In genomic region chr10:102158809-102159208, GRCm38 (mm10) we compare ENCODE assay signal across 8 mouse cellular contexts.
DNase-seq lines count a peak whose midpoint lies in the region; ATAC-seq lines count a peak whose summit lies in the region.

No protein-coding gene starts in this region.

- no peaks in the 10 kb centered on the region for H3K27me3 ChIP-seq in lung, embryonic 15.5 days
- H3K27me3 ChIP-seq in forebrain, embryonic 14.5 days (replicated peaks; ENCODE audit: control insufficient read depth, insufficient read depth, low read length) = no peaks in the 10 kb centered on the region
- H3K27me3 ChIP-seq in midbrain, embryonic 16.5 days (ENCODE audit: control insufficient read depth, insufficient read depth, low read depth, low read length) = no peaks in the 10 kb centered on the region

- no peak for DNase-seq in lung, postnatal 36 days
- DNase-seq in forebrain, embryonic 14.5 days (ENCODE audit: low spot score) = peak; percentile 67
- peak; percentile 4 for DNase-seq in layer of hippocampus, adult 9-10 months (ENCODE audit: low spot score)
- no peak for DNase-seq in urinary bladder, postnatal 10 days (ENCODE audit: low spot score)
- no peak for DNase-seq in lung, postnatal 4 days
- DNase-seq in urinary bladder, postnatal 14 days (ENCODE audit: low spot score) = no peak

- peak overlapping the region; percentile 3; the same call in 1 of the 2 replicates for H3K4me3 ChIP-seq in lung, embryonic 15.5 days
- peak overlapping the region; percentile 22 for H3K4me3 ChIP-seq in forebrain, embryonic 14.5 days (ENCODE audit: low read depth, low read length)
- H3K4me3 ChIP-seq in midbrain, embryonic 16.5 days (ENCODE audit: low read depth, low read length) = peak overlapping the region; percentile 36

- no peak overlapping the region for H3K27ac ChIP-seq in lung, embryonic 15.5 days
- H3K27ac ChIP-seq in forebrain, embryonic 14.5 days (ENCODE audit: low read depth, low read length) = no peak overlapping the region
- peak overlapping the region; percentile 66 for H3K27ac ChIP-seq in midbrain, embryonic 16.5 days (ENCODE audit: low read length)

- H3K4me2 ChIP-seq in lung, embryonic 15.5 days = peak overlapping the region; percentile 44
- H3K4me2 ChIP-seq in forebrain, embryonic 14.5 days (ENCODE audit: low read length) = peak overlapping the region; percentile 46
- peak overlapping the region; percentile 41 for H3K4me2 ChIP-seq in midbrain, embryonic 16.5 days (ENCODE audit: low read length)

- 4% methylated on average over 12 of the region's 12 CpGs for WGBS in lung, embryonic 15.5 days
- 9% methylated on average over 12 of the region's 12 CpGs for WGBS in forebrain, embryonic 14.5 days
- WGBS in midbrain, embryonic 16.5 days = 13% methylated on average over 12 of the region's 12 CpGs

- peaks cover 6% of the 10 kb centered on the region; the same call in 1 of the 2 replicates for H3K4me1 ChIP-seq in lung, embryonic 15.5 days
- H3K4me1 ChIP-seq in forebrain, embryonic 14.5 days (ENCODE audit: control insufficient read depth, insufficient read depth, low read length) = no peaks in the 10 kb centered on the region
- H3K4me1 ChIP-seq in midbrain, embryonic 16.5 days (ENCODE audit: control insufficient read depth, insufficient read depth, low read length) = no peaks in the 10 kb centered on the region; the same call in 1 of the 2 replicates

- no peaks in the 10 kb centered on the region for H3K9me3 ChIP-seq in lung, embryonic 15.5 days
- no peaks in the 10 kb centered on the region for H3K9me3 ChIP-seq in forebrain, embryonic 14.5 days (replicated peaks; ENCODE audit: control insufficient read depth, low read length)
- no peaks in the 10 kb centered on the region for H3K9me3 ChIP-seq in midbrain, embryonic 16.5 days (replicated peaks; ENCODE audit: control insufficient read depth, low read length, poor library complexity, severe bottlenecking)

- no peak overlapping the region for H3K9ac ChIP-seq in lung, embryonic 15.5 days
- peak overlapping the region; percentile 46 for H3K9ac ChIP-seq in forebrain, embryonic 14.5 days (ENCODE audit: low read length)
- H3K9ac ChIP-seq in midbrain, embryonic 16.5 days (ENCODE audit: low read depth, low read length) = peak overlapping the region; percentile 8; the same call in 1 of the 2 replicates

- no peaks in the 10 kb centered on the region for H3K36me3 ChIP-seq in lung, embryonic 15.5 days
- H3K36me3 ChIP-seq in forebrain, embryonic 14.5 days (ENCODE audit: control insufficient read depth, insufficient read depth, low read length) = no peaks in the 10 kb centered on the region
- no peaks in the 10 kb centered on the region for H3K36me3 ChIP-seq in midbrain, embryonic 16.5 days (ENCODE audit: control insufficient read depth, insufficient read depth, low read length)

- ATAC-seq in lung, embryonic 15.5 days (ENCODE audit: borderline replicate concordance, extremely low read depth, low FRiP score, low TSS enrichment) = no peak
- peak; percentile 75 for ATAC-seq in forebrain, embryonic 14.5 days
- ATAC-seq in midbrain, embryonic 16.5 days = peak; percentile 82

Comparison
In these comparisons a context has a peak if more than half of its experiments do, and no peak if none do; other contexts are left out.
1. DNase-seq: peak in forebrain, embryonic 14.5 days (single experiment) and layer of hippocampus, adult 9-10 months (single experiment); none in lung, postnatal 36 days (single experiment), urinary bladder, postnatal 10 days (single experiment), lung, postnatal 4 days (0 of 2) and urinary bladder, postnatal 14 days (single experiment).
2. Peak in every context shown above with its lines, with median percentiles within 50 percentile points of each other: H3K4me2 ChIP-seq and H3K4me3 ChIP-seq.